Mouse (Mus musculus): Measurements from ENCODE around the gene Slc7a15.

DNA sequence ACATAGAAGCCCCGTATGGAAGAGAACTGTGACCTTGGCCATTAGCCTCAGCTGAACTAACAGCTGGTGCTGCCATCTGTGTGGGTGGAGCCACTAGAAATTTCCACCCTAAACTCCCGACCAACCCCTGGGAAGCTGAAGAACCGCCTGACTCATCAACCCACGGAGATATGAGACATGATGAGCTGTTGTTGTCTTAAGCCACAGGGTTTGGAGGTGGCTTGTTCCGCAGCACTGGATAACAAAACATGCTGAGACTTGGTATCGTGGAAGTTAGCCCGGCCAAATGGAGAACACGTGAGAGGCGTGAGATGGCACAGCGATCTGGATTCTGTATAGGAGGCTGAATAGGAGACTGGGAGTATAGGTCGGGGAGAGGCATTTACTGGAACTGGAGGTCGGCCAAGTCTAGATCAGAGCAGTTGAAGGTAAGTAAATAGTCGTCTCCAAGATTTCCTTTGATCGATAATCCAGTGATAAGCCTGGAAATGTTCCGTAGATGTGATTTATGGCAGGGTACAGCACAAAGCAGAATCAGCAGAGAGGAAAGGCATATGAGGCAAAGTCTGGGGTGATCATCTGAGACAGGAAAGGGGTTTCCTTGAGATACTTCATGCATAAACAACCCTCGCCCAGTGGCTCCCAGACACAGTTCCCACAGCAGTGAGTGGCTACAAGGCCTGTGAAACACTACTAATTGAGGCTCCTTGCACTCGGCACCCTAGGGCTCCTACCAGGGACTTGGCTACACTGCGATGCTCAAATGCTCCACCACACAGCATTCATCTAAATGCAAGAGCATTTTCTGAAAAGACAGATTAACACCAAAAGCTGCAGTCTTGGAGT, 87.6 kb downstream of the Slc7a15 start:
- TF ChIP-seq CTCF (IDR thresholded peaks at IDR 0.05; ENCODE audit: borderline replicate concordance, control insufficient read depth, extremely low read depth, insufficient read depth, low read length, poor library complexity) (no peak), POLR2A (IDR thresholded peaks at IDR 0.05; ENCODE audit: control insufficient read depth, extremely low read depth, insufficient read depth, low read length, poor library complexity) (no peak)

All from thymus, adult 2 months (tissue).